Mouse (Mus musculus): ENCODE data around the gene Asmt.

DNA sequence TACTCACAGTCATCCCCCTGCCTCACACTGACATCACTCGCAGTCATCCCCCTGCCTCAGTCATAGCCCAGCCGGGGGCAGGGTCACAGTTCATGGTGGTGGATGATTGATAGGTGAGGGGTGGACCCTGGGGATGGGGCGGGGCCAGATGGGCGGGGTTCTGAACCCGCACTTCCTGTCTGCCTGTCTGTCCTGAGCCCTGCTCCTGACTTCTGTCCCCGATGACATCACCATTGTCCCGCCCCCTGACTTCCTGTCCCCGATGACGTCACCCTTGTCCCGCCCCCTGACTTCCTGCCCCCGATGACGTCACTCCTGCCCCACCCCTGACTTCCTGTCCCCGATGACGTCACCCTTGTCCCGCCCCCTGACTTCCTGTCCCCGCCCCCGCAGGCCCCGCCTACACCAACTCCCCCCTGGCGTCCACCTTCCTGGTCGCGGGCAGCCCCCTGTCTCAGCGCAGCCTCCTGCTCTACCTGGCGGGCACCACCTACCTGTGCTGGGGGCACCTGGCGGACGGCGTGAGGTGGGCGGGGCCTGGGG lies 1.9 kb downstream of the Asmt start:
- TF ChIP-seq CTCF (IDR thresholded peaks at IDR 0.05; ENCODE audit: low read depth): no peak
- no peak for TF ChIP-seq EP300 (IDR thresholded peaks at IDR 0.05; ENCODE audit: low read depth)

All from liver, embryonic 14.5 days (tissue).